Mouse (Mus musculus): ENCODE results near the gene Setd7.
"Not testable (repeated sequence)": the region's sequence is repeated elsewhere in the genome, so short reads cannot be mapped to it uniquely, and the experiment has no call there.

Setd7 gene

GRCm38 (mm10) chr3:51560511-51561108 is at the start of gene Setd7:
Setd7 (minus strand) TSS chr3:51560879.
- DNase-seq (ENCODE audit: low spot score in 2 of 2), result peak; percentile 67 to 76

GRCm38 (mm10) chr3:51604489-51604888 is 43.8 kb upstream of the Setd7 start:
- no peak for DNase-seq (ENCODE audit: low spot score in 2 of 2)

- no peak for DNase-seq (ENCODE audit: low spot score in 2 of 2)
These were observed 43.1 kb upstream of the Setd7 start for GRCm38 (mm10) chr3:51603705-51604291.

GRCm38 (mm10) chr3:51601461-51601860 is 40.8 kb upstream of the Setd7 start:
- DNase-seq (ENCODE audit: low spot score in 2 of 2), result no peak

- no peak for DNase-seq (ENCODE audit: low spot score in 2 of 2)
These were observed 40.0 kb upstream of the Setd7 start for GRCm38 (mm10) chr3:51600728-51601127.

- DNase-seq (ENCODE audit: low spot score in 2 of 2), result no peak
These were observed 38.5 kb upstream of the Setd7 start for GRCm38 (mm10) chr3:51599057-51599630.

GRCm38 (mm10) chr3:51596538-51596937 is 35.9 kb upstream of the Setd7 start:
- no peak for DNase-seq (ENCODE audit: low spot score in 2 of 2)

GRCm38 (mm10) chr3:51593506-51593905 is 32.8 kb upstream of the Setd7 start:
- no peak for DNase-seq (ENCODE audit: low spot score in 2 of 2)

- DNase-seq (ENCODE audit: low spot score in 2 of 2), result no peak
These were observed 30.9 kb upstream of the Setd7 start for GRCm38 (mm10) chr3:51591591-51591990.

GRCm38 (mm10) chr3:51590207-51590892 is 29.7 kb upstream of the Setd7 start:
- no peak for DNase-seq (ENCODE audit: low spot score in 2 of 2)

- DNase-seq (ENCODE audit: low spot score in 2 of 2), result no peak
These were observed 27.1 kb upstream of the Setd7 start for GRCm38 (mm10) chr3:51587697-51588262.

GRCm38 (mm10) chr3:51583574-51584391 is 23.1 kb upstream of the Setd7 start:
- peak; percentile 59 to 85 for DNase-seq (ENCODE audit: low spot score in 2 of 2)

GRCm38 (mm10) chr3:51579243-51579642 is 18.6 kb upstream of the Setd7 start:
- DNase-seq (ENCODE audit: low spot score in 2 of 2), result not testable (repeated sequence)

- peak in 1 of 2 experiments; percentile 34 for DNase-seq (ENCODE audit: low spot score in 2 of 2)
These were observed 17.4 kb upstream of the Setd7 start for GRCm38 (mm10) chr3:51577816-51578749.

- no peak for DNase-seq (ENCODE audit: low spot score in 2 of 2)
These were observed 16.7 kb upstream of the Setd7 start for GRCm38 (mm10) chr3:51577359-51577758.

GRCm38 (mm10) chr3:51573915-51574314 is 13.2 kb upstream of the Setd7 start:
- DNase-seq (ENCODE audit: low spot score in 2 of 2), result no peak

GRCm38 (mm10) chr3:51570200-51570599 is 9.5 kb upstream of the Setd7 start:
- no peak for DNase-seq (ENCODE audit: low spot score in 2 of 2)

GRCm38 (mm10) chr3:51561993-51562385 is 1.3 kb upstream of the Setd7 start:
- DNase-seq (ENCODE audit: low spot score in 2 of 2), result no peak

GRCm38 (mm10) chr3:51561109-51561992 is 672 bp upstream of the Setd7 start:
- DNase-seq (ENCODE audit: low spot score in 2 of 2), result peak; percentile 36 to 66
